Mouse (Mus musculus) heart, adult 2 months (tissue): ENCODE measurements around the gene Uhrf1. TPM values are rescaled to one million over a fixed set of nuclear protein-coding genes. Genes with fewer than 3 reads are reported as not detected.

Source experiments
- DNase-seq, 2 experiments: peaks; one replicate each; pipeline ENCODE4 v3.0.0; 2021
- H3K27ac ChIP-seq: fragments of 200-600 bp; 2 replicates; pipeline ENCODE4 v1.8.1; 2022
- H3K27me3 ChIP-seq: fragments of 200-500 bp; 2 replicates; pipeline ENCODE4 v1.6.1; 2012; ENCODE audit warnings: mild to moderate bottlenecking, low read length, inconsistent platforms, mixed read lengths; ENCODE audit not compliant: control insufficient read depth, insufficient read depth
- H3K36me3 ChIP-seq: fragments of 200-500 bp; 2 replicates; pipeline ENCODE4 v1.6.1; 2012; ENCODE audit warnings: low read length, inconsistent platforms; ENCODE audit not compliant: control insufficient read depth, insufficient read depth
- H3K4me1 ChIP-seq: fragments of 200-500 bp; 2 replicates; pipeline ENCODE4 v1.6.1; 2011; ENCODE audit warnings: low read length; ENCODE audit not compliant: control insufficient read depth, insufficient read depth
- H3K4me3 ChIP-seq: fragments of 200-600 bp; 2 replicates; pipeline ENCODE4 v1.8.1; 2022
- H3K79me2 ChIP-seq: fragments of 200-500 bp; replicated peaks from 2 replicates; pipeline ENCODE4 v1.6.1; 2012; ENCODE audit warnings: mild to moderate bottlenecking, inconsistent platforms, low read length, moderate library complexity, mixed read lengths; ENCODE audit not compliant: control insufficient read depth, insufficient read depth
- H3K9ac ChIP-seq: fragments of 200-500 bp; 2 replicates; pipeline ENCODE4 v1.6.1; 2012; ENCODE audit warnings: low read depth, mild to moderate bottlenecking, control low read depth, inconsistent platforms, low read length, mixed read lengths
- CTCF ChIP-seq: fragments of 200-600 bp; IDR thresholded peaks from 2 replicates; pipeline ENCODE4 v1.8.1; 2022; ENCODE audit warnings: antibody characterized with exemption, mild to moderate bottlenecking, moderate library complexity
- EP300 ChIP-seq: fragments of 200-500 bp; IDR thresholded peaks from 2 replicates; pipeline ENCODE4 v1.6.1; 2011; ENCODE audit warnings: low read depth, low read length, control low read depth; ENCODE audit not compliant: insufficient read depth
- POLR2A ChIP-seq: fragments of 200-500 bp; IDR thresholded peaks from 2 replicates; pipeline ENCODE4 v1.6.1; 2011; ENCODE audit warnings: mild to moderate bottlenecking, low read depth, low read length, control low read depth; ENCODE audit not compliant: insufficient read depth
- WGBS: fragments of 180-500 bp; shearing (Covaris S2); methylation state at CpG from one replicate; pipeline ENCODE4 v1.1.7; 2018; 5-methylcytosine and 5-hydroxymethylcytosine counted together
- intact Hi-C: fragments of 180-260 bp; cut with DNase I; formaldehyde crosslinking; loops from one replicate; pipeline ENCODE4 v1.15.1; 2025
- polyA plus RNA-seq: library from polyadenylated mRNA; depleted of rRNA; stranded (reverse); fragments of >200 nt; gene quantifications from 2 replicates; pipeline ENCODE4 v1.2.3, GENCODE M21; 2012
- total RNA-seq, 2 experiments: library from RNA; stranded (reverse); gene quantifications; 2 replicates each; pipeline ENCODE4 v1.2.3; 2021

Gene Uhrf1
- total and polyA plus RNA-seq, 3 experiments: 1.2 to 2.4 (median 2.0) TPM

- H3K36me3 ChIP-seq: no peaks in the 10 kb centered on the region
- no peak overlapping the region for H3K27ac ChIP-seq
- no peaks in the 10 kb centered on the region for H3K79me2 ChIP-seq
- 18% methylated on average over 11 of the region's 11 CpGs for WGBS
- H3K4me3 ChIP-seq: no peak overlapping the region; the same call in 1 of the 2 replicates
- no peak overlapping the region for H3K9ac ChIP-seq
- H3K4me1 ChIP-seq: peaks cover 1% of the 10 kb centered on the region; the same call in 1 of the 2 replicates
- DNase-seq: no peak
- intact Hi-C loops: loop anchor here (2.0 kb wide), 2 partner anchors 14 to 20 kb away; no protein-coding TSS in a partner anchor
- H3K27me3 ChIP-seq: no peaks in the 10 kb centered on the region
- no peak for TF ChIP-seq POLR2A
- TF ChIP-seq CTCF: no peak
- TF ChIP-seq EP300: no peak
These were observed 1.6 kb downstream of the Uhrf1 start for GRCm38 (mm10) chr17:56304718-56305117.

- intact Hi-C loops: loop anchor here (2.0 kb wide), 2 partner anchors 14 to 20 kb away; no protein-coding TSS in a partner anchor
- WGBS: 57% methylated on average over 9 of the region's 9 CpGs
- no peaks in the 10 kb centered on the region for H3K36me3 ChIP-seq
- H3K4me1 ChIP-seq: peaks cover 1% of the 10 kb centered on the region; the same call in 1 of the 2 replicates
- H3K9ac ChIP-seq: no peak overlapping the region
- TF ChIP-seq POLR2A (no peak), CTCF (no peak), EP300 (no peak)
- no peak for DNase-seq
- H3K27me3 ChIP-seq: no peaks in the 10 kb centered on the region
- no peak overlapping the region for H3K4me3 ChIP-seq
- H3K79me2 ChIP-seq: no peaks in the 10 kb centered on the region
- H3K27ac ChIP-seq: no peak overlapping the region
These were observed 2.0 kb downstream of the Uhrf1 start for GRCm38 (mm10) chr17:56305156-56305555.

DNA sequence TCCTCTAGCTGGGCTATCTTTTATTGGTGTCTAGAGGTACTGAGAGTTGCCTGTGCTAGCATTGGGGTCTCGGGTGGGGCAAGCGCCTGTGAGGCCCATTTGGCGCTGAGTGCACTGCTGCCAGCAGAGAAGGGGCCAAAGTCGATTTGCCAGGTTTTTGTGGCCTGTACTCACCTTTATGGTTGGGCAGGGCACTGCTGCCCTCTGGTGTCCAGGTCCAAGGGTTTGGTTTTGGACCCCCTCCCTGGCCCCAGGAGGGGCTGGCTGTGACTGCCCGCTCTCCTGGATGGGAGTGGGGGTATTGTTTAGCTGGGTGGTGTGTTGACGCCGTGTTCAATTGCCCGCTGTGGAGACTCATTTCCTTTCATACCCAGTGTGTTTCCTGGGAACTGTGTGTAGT, 2.7 kb downstream of the Uhrf1 start:
- H3K27ac ChIP-seq: no peak overlapping the region
- H3K4me1 ChIP-seq: peaks cover 1% of the 10 kb centered on the region; the same call in 1 of the 2 replicates
- no peaks in the 10 kb centered on the region for H3K27me3 ChIP-seq
- H3K9ac ChIP-seq: no peak overlapping the region
- no peaks in the 10 kb centered on the region for H3K79me2 ChIP-seq
- H3K36me3 ChIP-seq: no peaks in the 10 kb centered on the region
- no peak for DNase-seq
- TF ChIP-seq EP300 (no peak), CTCF (peak; percentile 64), POLR2A (no peak)
- 57% methylated on average over 8 of the region's 8 CpGs for WGBS
- intact Hi-C loops: loop anchor here (2.0 kb wide), 2 partner anchors 15 to 19 kb away; no protein-coding TSS in a partner anchor
- no peak overlapping the region for H3K4me3 ChIP-seq

DNA sequence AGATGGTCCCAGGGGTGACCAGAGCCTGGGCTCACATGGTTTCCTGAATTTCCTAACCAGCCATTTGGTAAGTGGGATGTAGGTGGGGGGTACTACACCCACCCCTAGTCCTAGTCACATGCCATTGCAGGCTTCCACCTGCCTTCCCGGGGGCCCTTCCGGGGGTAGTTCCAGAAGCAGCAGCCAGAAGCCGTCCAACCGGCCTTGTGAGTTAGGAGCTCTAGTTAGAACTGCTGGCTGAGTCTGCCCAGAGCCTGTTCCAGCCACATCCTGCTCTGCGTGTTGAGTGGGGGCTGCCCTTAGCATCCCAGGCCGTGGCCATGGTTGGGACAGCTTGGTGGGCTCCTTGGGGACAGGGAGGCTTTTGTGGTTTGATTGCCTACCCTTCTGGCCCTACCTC, 5.0 kb downstream of the Uhrf1 start:
- Histone ChIP-seq H3K27ac (no peak overlapping the region), H3K27me3 (no peaks in the 10 kb centered on the region), H3K4me3 (no peak overlapping the region), H3K36me3 (no peaks in the 10 kb centered on the region), H3K9ac (no peak overlapping the region), H3K79me2 (no peaks in the 10 kb centered on the region), H3K4me1 (no peaks in the 10 kb centered on the region; the same call in 1 of the 2 replicates)
- WGBS: 74% methylated on average over 6 of the region's 6 CpGs
- intact Hi-C loops: no loop called here
- no peak for DNase-seq
- no peak for TF ChIP-seq POLR2A
- no peak for TF ChIP-seq CTCF
- no peak for TF ChIP-seq EP300

GRCm38 (mm10) chr17:56309191-56309945, 6.2 kb downstream of the Uhrf1 start:
- DNase-seq: no peak
- no peaks in the 10 kb centered on the region for H3K27me3 ChIP-seq
- H3K4me3 ChIP-seq: no peak overlapping the region
- H3K9ac ChIP-seq: no peak overlapping the region
- intact Hi-C loops: no loop called here
- H3K4me1 ChIP-seq: no peaks in the 10 kb centered on the region; the same call in 1 of the 2 replicates
- H3K36me3 ChIP-seq: no peaks in the 10 kb centered on the region
- WGBS: 90% methylated on average over 15 of the region's 15 CpGs
- no peaks in the 10 kb centered on the region for H3K79me2 ChIP-seq
- no peak overlapping the region for H3K27ac ChIP-seq
- TF ChIP-seq EP300 (no peak), CTCF (no peak; the same call in 1 of the 2 replicates)

GRCm38 (mm10) chr17:56324419-56324818, 21.3 kb downstream of the Uhrf1 start:
- Histone ChIP-seq H3K27ac (no peak overlapping the region), H3K4me3 (no peak overlapping the region), H3K79me2 (peaks cover 5% of the 10 kb centered on the region; the same call in 1 of the 2 replicates), H3K9ac (no peak overlapping the region), H3K4me1 (peaks cover 6% of the 10 kb centered on the region), H3K27me3 (no peaks in the 10 kb centered on the region), H3K36me3 (no peaks in the 10 kb centered on the region)
- DNase-seq: no peak
- WGBS: 88% methylated on average over 3 of the region's 3 CpGs
- TF ChIP-seq EP300: no peak
- no peak for TF ChIP-seq CTCF
- no peak for TF ChIP-seq POLR2A
- intact Hi-C loops: loop anchor here (2.0 kb wide), 1 partner anchor 20 kb away; no protein-coding TSS in a partner anchor
